Mouse (Mus musculus): ENCODE measurements around the gene Daam1. TPM values are rescaled to one million over a fixed set of nuclear protein-coding genes. Genes with fewer than 3 reads are reported as not detected.

The Daam1 gene
- polyA plus RNA-seq, 1 experiment = 52.8 TPM

DNA sequence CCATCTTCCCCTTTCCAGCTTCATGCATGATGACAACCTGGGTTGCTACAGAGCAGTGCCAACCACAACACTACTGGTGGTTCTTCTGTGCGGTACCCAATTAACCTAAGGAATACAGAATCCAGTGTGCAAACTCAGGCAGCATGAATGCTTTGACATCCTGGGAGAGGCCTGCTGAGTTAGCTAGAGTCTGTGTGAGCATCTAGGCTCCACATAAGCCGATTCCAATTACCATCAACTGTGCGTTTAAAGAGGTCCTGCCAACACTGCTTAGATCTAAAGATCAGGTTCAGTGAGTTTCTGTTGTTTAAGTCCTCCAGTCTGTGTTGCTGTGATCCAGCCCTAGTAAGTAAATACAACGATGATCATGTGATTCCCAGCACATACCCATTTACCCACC is 189.4 kb downstream of the Daam1 start:
- H3K27me3 ChIP-seq (replicated peaks) = peaks cover 5% of the 10 kb centered on the region
- H3K36me3 ChIP-seq (replicated peaks; ENCODE audit: low read length) = no peaks in the 10 kb centered on the region
- H3K4me3 ChIP-seq (replicated peaks) = no peak overlapping the region
- TF ChIP-seq GATA1 (IDR thresholded peaks at IDR 0.05; ENCODE audit: borderline replicate concordance, low read length) = no peak
- no peak for TF ChIP-seq FLI1 (IDR thresholded peaks at IDR 0.05; ENCODE audit: low read length)
- H3K9me3 ChIP-seq = peaks cover 24% of the 10 kb centered on the region
- H3K4me1 ChIP-seq = 0 out of 2 replicates have a peak, but pooled peaks cover 8% of the 10 kb centered on the region

DNA sequence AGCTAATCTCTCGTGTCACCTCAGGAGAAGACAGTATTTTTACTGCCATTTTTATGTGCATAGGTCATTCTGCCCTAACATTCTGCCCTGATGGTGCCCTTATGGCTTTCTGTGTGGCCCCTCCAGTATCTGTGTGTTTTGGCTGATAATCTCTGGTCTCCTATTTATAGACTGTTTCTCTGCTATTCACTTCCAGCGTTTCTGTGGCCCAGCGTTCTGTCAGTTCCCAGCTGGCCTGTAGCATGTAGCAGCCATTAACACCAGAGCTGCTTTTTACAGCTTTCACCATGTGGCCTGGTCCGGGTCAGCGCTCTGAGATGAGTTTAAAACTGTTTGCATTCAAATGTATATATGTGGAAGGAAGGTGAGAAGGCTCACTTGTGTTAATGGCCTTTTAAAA is 190.7 kb downstream of the Daam1 start:
- H3K36me3 ChIP-seq (replicated peaks; ENCODE audit: low read length) = no peaks in the 10 kb centered on the region
- peaks cover 26% of the 10 kb centered on the region for H3K9me3 ChIP-seq
- H3K27me3 ChIP-seq (replicated peaks) = peaks cover 6% of the 10 kb centered on the region
- TF ChIP-seq GATA1 (IDR thresholded peaks at IDR 0.05; ENCODE audit: borderline replicate concordance, low read length) (no peak), FLI1 (IDR thresholded peaks at IDR 0.05; ENCODE audit: low read length) (no peak)
- H3K4me1 ChIP-seq = 0 out of 2 replicates have a peak, but pooled peaks cover 8% of the 10 kb centered on the region
- H3K4me3 ChIP-seq (replicated peaks) = no peak overlapping the region

DNA sequence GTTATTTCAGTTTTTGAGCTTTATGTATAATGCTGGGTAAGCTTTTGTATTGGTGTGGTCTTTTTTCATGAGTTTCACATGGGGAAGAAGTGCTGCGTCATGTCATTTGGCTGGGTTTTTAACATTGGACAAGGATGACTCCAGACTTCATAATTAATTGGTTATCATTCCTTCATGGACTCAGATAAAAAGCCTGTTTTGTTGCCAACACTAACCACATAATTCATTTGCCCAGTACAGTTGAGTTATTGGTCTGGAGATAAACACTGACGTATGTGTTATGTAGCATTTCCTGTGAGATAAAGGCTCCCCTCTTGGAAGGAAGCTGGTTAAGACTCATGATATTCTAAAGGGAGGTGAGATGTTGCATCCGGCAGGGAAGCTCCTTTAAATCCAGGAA is 191.9 kb downstream of the Daam1 start:
- Histone ChIP-seq H3K4me3 (replicated peaks) (no peak overlapping the region), H3K36me3 (replicated peaks; ENCODE audit: low read length) (no peaks in the 10 kb centered on the region), H3K4me1 (0 out of 2 replicates have a peak, but pooled peaks cover 8% of the 10 kb centered on the region), H3K27me3 (replicated peaks) (peaks cover 6% of the 10 kb centered on the region), H3K9me3 (peaks cover 31% of the 10 kb centered on the region)
- TF ChIP-seq FLI1 (IDR thresholded peaks at IDR 0.05; ENCODE audit: low read length) (no peak), GATA1 (IDR thresholded peaks at IDR 0.05; ENCODE audit: borderline replicate concordance, low read length) (no peak)

DNA sequence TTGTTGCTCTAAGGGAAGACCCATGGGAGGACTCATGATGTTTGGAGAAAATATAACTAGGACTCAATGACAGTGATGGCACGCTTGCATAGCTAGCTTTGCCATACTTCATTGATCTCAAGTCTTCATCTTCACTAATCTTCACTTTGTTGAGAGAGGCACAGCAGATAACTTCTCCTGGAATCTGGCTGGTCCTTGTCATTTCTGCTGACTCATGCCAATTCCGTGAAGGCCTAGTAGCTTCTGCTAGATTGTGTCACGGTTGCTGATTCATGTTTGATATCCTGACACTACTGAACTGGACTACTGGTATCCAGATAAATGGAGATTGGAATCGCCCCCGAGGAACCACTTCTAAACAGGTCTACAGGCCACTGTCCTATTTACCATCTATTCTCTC is 192.7 kb downstream of the Daam1 start:
- H3K4me3 ChIP-seq (replicated peaks) = no peak overlapping the region
- no peaks in the 10 kb centered on the region for H3K36me3 ChIP-seq (replicated peaks; ENCODE audit: low read length)
- TF ChIP-seq FLI1 (IDR thresholded peaks at IDR 0.05; ENCODE audit: low read length) = no peak
- no peak for TF ChIP-seq GATA1 (IDR thresholded peaks at IDR 0.05; ENCODE audit: borderline replicate concordance, low read length)

DNA sequence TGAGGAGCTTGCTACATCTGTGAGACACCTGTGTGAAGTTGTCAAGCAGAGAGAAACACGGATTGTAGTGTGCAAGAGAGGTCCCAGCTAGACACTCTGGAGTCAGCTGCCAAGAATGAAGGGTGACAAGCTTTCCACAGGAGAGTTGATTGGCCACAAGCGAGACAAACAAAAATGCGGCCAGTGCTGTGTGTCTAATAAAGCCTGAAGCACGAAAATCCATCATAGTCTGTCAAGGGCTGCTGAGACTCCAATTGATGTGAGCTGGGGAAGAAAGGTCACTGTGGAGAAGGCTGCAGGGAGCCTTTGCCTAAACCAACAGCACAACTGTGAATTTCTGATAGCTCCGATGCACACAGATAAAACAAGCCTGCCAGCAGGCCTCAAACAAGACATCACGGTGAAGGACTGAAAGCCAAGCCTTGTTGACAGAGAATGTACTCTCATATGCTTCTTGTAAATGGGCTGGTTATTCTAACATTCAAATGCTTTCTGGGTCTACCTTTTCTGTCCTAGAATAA is 194.5 kb downstream of the Daam1 start:
- Histone ChIP-seq H3K9me3 (peaks cover 28% of the 10 kb centered on the region), H3K27me3 (replicated peaks) (peaks cover 3% of the 10 kb centered on the region), H3K4me1 (0 out of 2 replicates have a peak, but pooled peaks cover 8% of the 10 kb centered on the region), H3K36me3 (replicated peaks; ENCODE audit: low read length) (no peaks in the 10 kb centered on the region), H3K4me3 (replicated peaks) (no peak overlapping the region)
- TF ChIP-seq FLI1 (IDR thresholded peaks at IDR 0.05; ENCODE audit: low read length) (no peak), GATA1 (IDR thresholded peaks at IDR 0.05; ENCODE audit: borderline replicate concordance, low read length) (no peak)

More for the DNA sequence above, 192.7 kb downstream of the Daam1 start:
- Histone ChIP-seq H3K9me3 (peaks cover 33% of the 10 kb centered on the region), H3K27me3 (replicated peaks) (peaks cover 6% of the 10 kb centered on the region), H3K4me1 (0 out of 2 replicates have a peak, but pooled peaks cover 8% of the 10 kb centered on the region)

DNA sequence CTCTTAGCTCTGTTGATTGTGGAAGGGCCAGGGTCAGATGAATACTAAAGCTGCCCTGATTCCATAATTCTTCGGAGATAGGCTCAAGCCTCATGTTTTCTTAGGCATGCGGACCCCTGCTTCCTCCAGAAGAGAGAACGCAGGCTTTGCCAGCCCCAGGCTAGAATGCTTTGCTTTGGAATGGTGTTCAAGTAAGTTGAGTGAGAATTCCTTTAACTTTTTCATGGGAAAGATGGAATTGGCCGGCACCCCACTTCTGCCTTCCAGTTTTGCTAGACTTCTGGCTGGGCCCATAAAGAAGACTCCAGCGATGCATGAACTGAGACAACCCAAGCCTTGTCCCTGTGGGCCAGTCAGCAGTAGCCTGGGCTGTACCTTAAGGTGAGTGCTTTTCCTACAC is 200.3 kb downstream of the Daam1 start:
- no peak for TF ChIP-seq GATA1 (IDR thresholded peaks at IDR 0.05; ENCODE audit: borderline replicate concordance, low read length)
- no peak for TF ChIP-seq FLI1 (IDR thresholded peaks at IDR 0.05; ENCODE audit: low read length)
- no peaks in the 10 kb centered on the region; the same call in 1 of the 2 replicates for H3K4me1 ChIP-seq
- H3K9me3 ChIP-seq = peaks cover 19% of the 10 kb centered on the region
- peaks cover 4% of the 10 kb centered on the region for H3K27me3 ChIP-seq (replicated peaks)
- H3K36me3 ChIP-seq (replicated peaks; ENCODE audit: low read length) = no peaks in the 10 kb centered on the region
- no peak overlapping the region for H3K4me3 ChIP-seq (replicated peaks)

DNA sequence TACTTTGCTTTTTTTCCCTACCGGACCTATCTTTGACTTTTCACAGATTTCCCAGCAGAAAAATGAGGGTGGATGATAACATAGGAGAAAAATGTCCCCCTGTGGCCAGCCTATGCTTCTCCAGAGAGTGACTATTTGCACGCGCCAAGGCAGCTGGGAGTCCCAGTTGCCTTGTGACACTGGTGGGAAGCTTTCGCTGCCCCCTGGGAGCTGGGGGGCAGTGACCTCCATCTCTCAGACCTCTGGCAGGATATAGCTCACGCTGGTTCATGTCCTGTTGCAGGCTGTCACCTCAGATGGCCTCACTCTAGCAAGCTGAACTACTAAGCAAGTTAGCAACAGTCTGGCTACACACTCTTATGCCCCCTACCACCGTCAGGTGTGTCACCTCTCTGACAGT is 200.9 kb downstream of the Daam1 start:
- TF ChIP-seq GATA1 (IDR thresholded peaks at IDR 0.05; ENCODE audit: borderline replicate concordance, low read length) (no peak), FLI1 (IDR thresholded peaks at IDR 0.05; ENCODE audit: low read length) (no peak)
- peaks cover 18% of the 10 kb centered on the region for H3K9me3 ChIP-seq
- H3K4me1 ChIP-seq = no peaks in the 10 kb centered on the region; the same call in 1 of the 2 replicates
- no peak overlapping the region for H3K4me3 ChIP-seq (replicated peaks)
- H3K27me3 ChIP-seq (replicated peaks) = peaks cover 6% of the 10 kb centered on the region
- H3K36me3 ChIP-seq (replicated peaks; ENCODE audit: low read length) = no peaks in the 10 kb centered on the region

DNA sequence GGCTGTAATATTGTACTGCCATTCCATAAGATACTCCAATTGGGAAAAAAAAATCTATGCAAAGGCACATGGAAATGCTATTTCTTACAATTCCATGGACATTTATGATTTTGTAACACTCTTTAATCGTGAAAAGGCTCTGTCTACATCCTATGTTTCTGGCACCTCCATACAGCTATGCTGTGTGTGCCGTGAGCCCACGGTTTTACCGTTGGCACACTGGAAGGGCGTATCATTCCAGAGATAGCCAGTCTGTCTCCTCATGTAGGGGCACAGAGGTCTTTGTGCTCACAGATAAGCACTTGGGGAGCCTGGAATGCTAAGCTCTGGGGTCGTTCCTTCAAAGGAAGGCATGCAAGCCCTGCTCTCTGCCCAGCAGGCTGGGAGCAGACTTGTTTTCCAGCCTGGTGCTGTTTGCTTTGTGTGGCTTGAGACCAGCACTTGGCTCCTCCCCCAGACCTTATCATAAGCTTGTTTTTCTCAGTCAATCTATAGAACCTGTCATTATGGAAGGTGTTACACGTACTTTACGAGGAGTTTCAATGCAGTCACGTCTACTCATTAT is 205.3 kb downstream of the Daam1 start:
- no peaks in the 10 kb centered on the region; the same call in 1 of the 2 replicates for H3K4me1 ChIP-seq
- peaks cover 13% of the 10 kb centered on the region for H3K27me3 ChIP-seq (replicated peaks)
- TF ChIP-seq FLI1 (IDR thresholded peaks at IDR 0.05; ENCODE audit: low read length) = no peak
- no peak for TF ChIP-seq GATA1 (IDR thresholded peaks at IDR 0.05; ENCODE audit: borderline replicate concordance, low read length)
- H3K4me3 ChIP-seq (replicated peaks) = no peak overlapping the region
- H3K9me3 ChIP-seq = peaks cover 12% of the 10 kb centered on the region
- no peaks in the 10 kb centered on the region for H3K36me3 ChIP-seq (replicated peaks; ENCODE audit: low read length)

DNA sequence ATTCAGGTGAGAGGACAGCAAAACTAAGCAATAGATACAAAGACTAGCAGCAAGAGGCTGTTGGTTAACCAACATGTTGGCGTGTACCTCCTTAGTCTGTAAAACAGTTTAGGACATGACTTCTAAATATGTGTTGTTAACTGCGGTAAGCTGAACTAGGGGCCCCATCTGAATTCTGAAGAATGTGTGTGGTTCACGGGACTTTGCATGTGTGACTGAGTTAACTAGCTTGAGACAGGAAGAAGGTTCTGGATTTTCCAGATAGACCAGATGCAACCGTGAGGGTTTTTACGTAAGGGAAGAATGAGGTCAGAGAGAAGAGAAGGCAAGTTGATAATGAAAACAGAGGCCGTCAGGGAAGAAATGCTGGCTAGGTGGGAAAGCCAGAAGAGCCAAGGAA is 206.2 kb downstream of the Daam1 start:
- no peaks in the 10 kb centered on the region; the same call in 1 of the 2 replicates for H3K4me1 ChIP-seq
- TF ChIP-seq GATA1 (IDR thresholded peaks at IDR 0.05; ENCODE audit: borderline replicate concordance, low read length) (no peak), FLI1 (IDR thresholded peaks at IDR 0.05; ENCODE audit: low read length) (no peak)

DNA sequence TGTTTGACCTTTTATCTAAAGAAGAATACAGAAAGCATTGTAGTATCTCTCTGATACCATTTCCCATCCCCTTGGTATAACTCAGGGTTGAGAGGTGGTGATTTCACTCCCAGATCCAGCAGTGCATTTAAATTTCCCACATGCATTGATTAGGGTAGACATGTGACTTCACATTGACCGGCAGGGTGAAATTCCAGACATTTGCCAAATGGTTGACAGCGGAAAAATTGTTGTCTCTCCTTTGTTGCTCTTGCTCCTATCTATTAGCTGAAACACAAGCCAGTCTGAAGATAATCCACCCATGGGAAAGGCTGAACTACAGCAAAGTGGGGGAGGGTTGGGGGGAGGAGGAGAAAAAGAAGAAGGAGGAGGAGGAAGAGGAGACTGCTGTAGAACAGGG is 208.0 kb downstream of the Daam1 start:
- Histone ChIP-seq H3K9me3 (peaks cover 3% of the 10 kb centered on the region; the same call in 1 of the 2 replicates), H3K36me3 (replicated peaks; ENCODE audit: low read length) (no peaks in the 10 kb centered on the region), H3K4me3 (replicated peaks) (no peak overlapping the region), H3K4me1 (no peaks in the 10 kb centered on the region), H3K27me3 (replicated peaks) (peaks cover 13% of the 10 kb centered on the region)
- TF ChIP-seq FLI1 (IDR thresholded peaks at IDR 0.05; ENCODE audit: low read length) (no peak), GATA1 (IDR thresholded peaks at IDR 0.05; ENCODE audit: borderline replicate concordance, low read length) (no peak)

More for the DNA sequence above, 206.2 kb downstream of the Daam1 start:
- no peak overlapping the region for H3K4me3 ChIP-seq (replicated peaks)
- no peaks in the 10 kb centered on the region for H3K36me3 ChIP-seq (replicated peaks; ENCODE audit: low read length)
- H3K27me3 ChIP-seq (replicated peaks) = peaks cover 13% of the 10 kb centered on the region
- H3K9me3 ChIP-seq = peaks cover 9% of the 10 kb centered on the region
